Mouse (Mus musculus): ENCODE measurements around the gene Epsti1. TPM values are rescaled to one million over a fixed set of nuclear protein-coding genes. Genes with fewer than 3 reads are reported as not detected.
A peak's percentile ranks its signal among the peaks of the same experiment; 100 is the strongest.
"Not testable (repeated sequence)": the region's sequence is repeated elsewhere in the genome, so short reads cannot be mapped to it uniquely, and the experiment has no call there.

Epsti1 gene
- polyA plus RNA-seq, 1 experiment = not detected

GRCm38 (mm10) chr14:77874304-77875241 is 29.5 kb upstream of the Epsti1 start, which contains the start of gene Dnajc15:
Dnajc15 (minus strand) TSS chr14:77875125.
- 0 out of 2 replicates have a peak within 1 kb of the TSS, but pooled peaks have one; percentile 15 for H3K27ac ChIP-seq (ENCODE audit: insufficient read depth, low read depth, low read length)
- H3K4me1 ChIP-seq (ENCODE audit: control insufficient read depth, insufficient read depth, low read length) = 0 out of 2 replicates have a peak, but pooled peaks cover 3% of the 10 kb centered on the region
- H3K4me3 ChIP-seq (ENCODE audit: insufficient read depth, low read depth, low read length) = peak within 1 kb of the TSS; percentile 85
- TF ChIP-seq POLR2A (IDR thresholded peaks at IDR 0.05; ENCODE audit: insufficient read depth, low read depth, low read length) = no peak
- no peak for TF ChIP-seq CTCF (IDR thresholded peaks at IDR 0.05; ENCODE audit: insufficient read depth, low read depth, low read length)
- WGBS = 4% methylated on average over 44 of the region's 44 CpGs

GRCm38 (mm10) chr14:77876199-77876598 is 27.8 kb upstream of the Epsti1 start:
- TF ChIP-seq CTCF (IDR thresholded peaks at IDR 0.05; ENCODE audit: insufficient read depth, low read depth, low read length) = no peak
- no peak for TF ChIP-seq POLR2A (IDR thresholded peaks at IDR 0.05; ENCODE audit: insufficient read depth, low read depth, low read length)
- Histone ChIP-seq H3K4me1 (ENCODE audit: control insufficient read depth, insufficient read depth, low read length) (0 out of 2 replicates have a peak, but pooled peaks cover 3% of the 10 kb centered on the region), H3K27ac (ENCODE audit: insufficient read depth, low read depth, low read length) (no peak overlapping the region), H3K4me3 (ENCODE audit: insufficient read depth, low read depth, low read length) (no peak overlapping the region)
- WGBS = 77% methylated on average over 1 of the region's 1 CpGs

- H3K4me1 ChIP-seq (ENCODE audit: control insufficient read depth, insufficient read depth, low read length); H3K27ac ChIP-seq (ENCODE audit: insufficient read depth, low read depth, low read length); H3K4me3 ChIP-seq (ENCODE audit: insufficient read depth, low read depth, low read length): not testable (repeated sequence)
- 75% methylated on average over 2 of the region's 2 CpGs for WGBS
Measured at GRCm38 (mm10) chr14:77877876-77878275, 26.2 kb upstream of the Epsti1 start.

GRCm38 (mm10) chr14:77881998-77882397 is 22.0 kb upstream of the Epsti1 start:
- no peak for TF ChIP-seq POLR2A (IDR thresholded peaks at IDR 0.05; ENCODE audit: insufficient read depth, low read depth, low read length)
- no peak for TF ChIP-seq CTCF (IDR thresholded peaks at IDR 0.05; ENCODE audit: insufficient read depth, low read depth, low read length)
- Histone ChIP-seq H3K4me3 (ENCODE audit: insufficient read depth, low read depth, low read length) (no peak overlapping the region), H3K4me1 (ENCODE audit: control insufficient read depth, insufficient read depth, low read length) (no peaks in the 10 kb centered on the region), H3K27ac (ENCODE audit: insufficient read depth, low read depth, low read length) (no peak overlapping the region)
- WGBS = 98% methylated on average over 1 of the region's 1 CpGs

GRCm38 (mm10) chr14:77882669-77883068 is 21.4 kb upstream of the Epsti1 start:
- no peak overlapping the region for H3K4me3 ChIP-seq (ENCODE audit: insufficient read depth, low read depth, low read length)
- WGBS = 53% methylated on average over 6 of the region's 6 CpGs
- H3K4me1 ChIP-seq (ENCODE audit: control insufficient read depth, insufficient read depth, low read length) = no peaks in the 10 kb centered on the region
- no peak overlapping the region for H3K27ac ChIP-seq (ENCODE audit: insufficient read depth, low read depth, low read length)
- TF ChIP-seq CTCF (IDR thresholded peaks at IDR 0.05; ENCODE audit: insufficient read depth, low read depth, low read length) = no peak
- no peak for TF ChIP-seq POLR2A (IDR thresholded peaks at IDR 0.05; ENCODE audit: insufficient read depth, low read depth, low read length)

GRCm38 (mm10) chr14:77886376-77886775 is 17.7 kb upstream of the Epsti1 start:
- Histone ChIP-seq H3K27ac (ENCODE audit: insufficient read depth, low read depth, low read length) (no peak overlapping the region), H3K4me1 (ENCODE audit: control insufficient read depth, insufficient read depth, low read length) (no peaks in the 10 kb centered on the region), H3K4me3 (ENCODE audit: insufficient read depth, low read depth, low read length) (no peak overlapping the region)
- 85% methylated on average over 3 of the region's 3 CpGs for WGBS
- TF ChIP-seq CTCF (IDR thresholded peaks at IDR 0.05; ENCODE audit: insufficient read depth, low read depth, low read length) (no peak), POLR2A (IDR thresholded peaks at IDR 0.05; ENCODE audit: insufficient read depth, low read depth, low read length) (no peak)

- H3K4me3 ChIP-seq (ENCODE audit: insufficient read depth, low read depth, low read length) = no peak overlapping the region
- no peak for TF ChIP-seq CTCF (IDR thresholded peaks at IDR 0.05; ENCODE audit: insufficient read depth, low read depth, low read length)
- no peak for TF ChIP-seq POLR2A (IDR thresholded peaks at IDR 0.05; ENCODE audit: insufficient read depth, low read depth, low read length)
- H3K4me1 ChIP-seq (ENCODE audit: control insufficient read depth, insufficient read depth, low read length) = no peaks in the 10 kb centered on the region
- no peak overlapping the region for H3K27ac ChIP-seq (ENCODE audit: insufficient read depth, low read depth, low read length)
- 95% methylated on average over 4 of the region's 4 CpGs for WGBS
Measured at GRCm38 (mm10) chr14:77886941-77887340, 17.1 kb upstream of the Epsti1 start.

- Histone ChIP-seq H3K27ac (ENCODE audit: insufficient read depth, low read depth, low read length) (no peak overlapping the region), H3K4me3 (ENCODE audit: insufficient read depth, low read depth, low read length) (no peak overlapping the region), H3K4me1 (ENCODE audit: control insufficient read depth, insufficient read depth, low read length) (no peaks in the 10 kb centered on the region)
- TF ChIP-seq POLR2A (IDR thresholded peaks at IDR 0.05; ENCODE audit: insufficient read depth, low read depth, low read length) (no peak), CTCF (IDR thresholded peaks at IDR 0.05; ENCODE audit: insufficient read depth, low read depth, low read length) (no peak)
- WGBS = 82% methylated on average over 7 of the region's 7 CpGs
Measured at GRCm38 (mm10) chr14:77889911-77890310, 14.1 kb upstream of the Epsti1 start.

- TF ChIP-seq CTCF (IDR thresholded peaks at IDR 0.05; ENCODE audit: insufficient read depth, low read depth, low read length) (no peak), POLR2A (IDR thresholded peaks at IDR 0.05; ENCODE audit: insufficient read depth, low read depth, low read length) (no peak)
- no peaks in the 10 kb centered on the region for H3K4me1 ChIP-seq (ENCODE audit: control insufficient read depth, insufficient read depth, low read length)
- 91% methylated on average over 3 of the region's 3 CpGs for WGBS
- no peak overlapping the region for H3K27ac ChIP-seq (ENCODE audit: insufficient read depth, low read depth, low read length)
- H3K4me3 ChIP-seq (ENCODE audit: insufficient read depth, low read depth, low read length) = no peak overlapping the region
Measured at GRCm38 (mm10) chr14:77895951-77896350, 8.1 kb upstream of the Epsti1 start.

Measured in olfactory bulb, adult 2 months (tissue).